Mouse (Mus musculus) limb, embryonic 14.5 days (tissue): Measurements from ENCODE around the gene Akna. TPM values are rescaled to one million over a fixed set of nuclear protein-coding genes. Genes with fewer than 3 reads are reported as not detected.

Experiments used
- ATAC-seq: fragments of 200-750 bp; cut with Nextera tagmentation; 2 replicates; pipeline ENCODE4 v1.8.0; 2017; ENCODE audit warnings: low read depth, moderate number of reproducible peaks, moderate TSS enrichment; ENCODE audit not compliant: low FRiP score
- DNase-seq: peaks from one replicate; pipeline ENCODE4 v3.0.0-alpha.2; 2015; ENCODE audit warnings: low spot score
- H3K27ac ChIP-seq: fragments of 300-500 bp; sonication (generic); replicated peaks from 2 replicates; pipeline ENCODE4 v1.5.1; 2014; ENCODE audit warnings: low read depth, mild to moderate bottlenecking, low read length, moderate library complexity, mixed read lengths
- H3K27me3 ChIP-seq: fragments of 300-500 bp; sonication (generic); 2 replicates; pipeline ENCODE4 v1.6.1; 2014; ENCODE audit warnings: low read length, mixed read lengths; ENCODE audit not compliant: control insufficient read depth, insufficient read depth
- H3K36me3 ChIP-seq: fragments of 300-500 bp; sonication (generic); 2 replicates; pipeline ENCODE4 v1.6.1; 2014; ENCODE audit warnings: mild to moderate bottlenecking, low read length, moderate library complexity, mixed read lengths; ENCODE audit not compliant: control insufficient read depth, insufficient read depth
- H3K4me1 ChIP-seq: fragments of 300-500 bp; sonication (generic); 2 replicates; pipeline ENCODE4 v1.6.1; 2014; ENCODE audit warnings: antibody characterized with exemption, low read length, mixed read lengths; ENCODE audit not compliant: control insufficient read depth, insufficient read depth
- H3K4me2 ChIP-seq: fragments of 300-500 bp; sonication (generic); replicated peaks from 2 replicates; pipeline ENCODE4 v1.6.1; 2014; ENCODE audit warnings: low read depth, mild to moderate bottlenecking, low read length, moderate library complexity; ENCODE audit not compliant: severe bottlenecking
- H3K4me3 ChIP-seq: fragments of 300-500 bp; sonication (generic); replicated peaks from 2 replicates; pipeline ENCODE4 v1.5.1; 2014; ENCODE audit warnings: low read length
- H3K9ac ChIP-seq: fragments of 300-500 bp; sonication (generic); 2 replicates; pipeline ENCODE4 v1.6.1; 2014; ENCODE audit warnings: mild to moderate bottlenecking, low read depth, low read length, moderate library complexity; ENCODE audit not compliant: severe bottlenecking
- H3K9me3 ChIP-seq: fragments of 300-500 bp; sonication (generic); 2 replicates; pipeline ENCODE4 v1.6.1; 2016; ENCODE audit warnings: low read length; ENCODE audit not compliant: control insufficient read depth
- POLR2A ChIP-seq: fragments of 200-500 bp; IDR thresholded peaks from 2 replicates; pipeline ENCODE4 v1.8.0; 2012; ENCODE audit warnings: inconsistent platforms, mild to moderate bottlenecking, moderate library complexity, borderline replicate concordance; ENCODE audit not compliant: insufficient read depth, insufficient read length; ENCODE audit errors: extremely low read depth
- WGBS: fragments of 180-500 bp; shearing (Covaris S2); extraction: QIAGEN DNeasy Blood & Tissue Kit; methylation state at CpG from one replicate; pipeline ENCODE4 v1.1.7; 2014; 5-methylcytosine and 5-hydroxymethylcytosine counted together
- polyA plus RNA-seq, 2 experiments: library from polyadenylated mRNA; depleted of rRNA in 1 of 2; stranded (reverse) in 1 of 2; unstranded in 1 of 2; fragments of >200 nt; fragmentation: Nextera tagmentation in 1 of 2; extraction: Ambion mirVana in 1 of 2; gene quantifications; 2 replicates each; pipeline versions ENCODE4 v1.2.1 to v1.2.3; 2012 to 2014

The Akna gene
- polyA plus RNA-seq, 2 experiments, result 5.4 to 6.2 TPM

DNA sequence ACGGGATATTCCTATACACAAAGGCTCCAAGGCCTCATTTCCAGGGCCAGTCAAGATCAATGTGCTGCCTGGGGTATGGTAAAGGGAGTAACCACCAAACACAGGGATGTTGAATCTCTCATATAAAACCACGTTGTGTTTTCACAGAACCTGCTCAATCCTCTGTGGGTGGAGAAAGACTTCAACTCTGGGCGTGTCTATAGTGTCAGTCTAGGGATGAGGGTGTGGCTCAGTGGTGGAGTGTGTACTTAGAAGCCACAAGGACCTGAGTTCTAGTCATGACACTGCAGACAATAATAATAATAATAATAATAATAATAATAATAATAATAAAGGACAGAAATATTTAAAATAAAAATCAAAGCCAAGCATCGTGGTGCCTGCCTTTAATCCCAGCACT lies 18.9 kb downstream of the Akna start:
- WGBS, result 89% methylated on average over 4 of the region's 4 CpGs
- H3K4me3 ChIP-seq, result no peak overlapping the region

DNA sequence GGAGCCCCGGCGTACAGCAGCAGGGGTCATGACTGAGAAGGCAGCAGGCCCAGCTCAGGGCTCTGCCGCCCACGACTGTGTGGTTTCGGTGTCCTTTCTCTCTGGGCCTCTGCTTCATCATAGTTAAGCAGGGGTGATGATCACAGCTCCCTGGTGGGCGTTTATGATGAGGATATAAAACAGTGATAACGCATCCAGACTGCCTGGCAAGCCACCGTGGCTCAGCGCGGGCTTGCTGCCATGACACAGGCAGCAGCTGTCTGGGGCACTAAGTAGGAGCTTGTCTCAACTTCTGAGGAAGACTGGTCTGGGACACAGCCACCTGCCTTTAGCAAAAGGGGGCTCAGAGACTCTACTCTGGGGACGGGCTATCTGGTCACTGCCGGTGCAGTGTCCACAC lies 19.7 kb downstream of the Akna start:
- Histone ChIP-seq H3K36me3 (peaks cover 68% of the 10 kb centered on the region), H3K4me1 (no peaks in the 10 kb centered on the region), H3K27me3 (no peaks in the 10 kb centered on the region), H3K4me2 (no peak overlapping the region), H3K4me3 (no peak overlapping the region), H3K9ac (no peak overlapping the region), H3K9me3 (no peaks in the 10 kb centered on the region), H3K27ac (no peak overlapping the region)
- ATAC-seq (no peak), DNase-seq (no peak)
- WGBS, result 82% methylated on average over 12 of the region's 12 CpGs
- no peak for TF ChIP-seq POLR2A

More for the DNA sequence above, 18.9 kb downstream of the Akna start:
- Histone ChIP-seq H3K9me3 (no peaks in the 10 kb centered on the region), H3K9ac (no peak overlapping the region), H3K4me2 (no peak overlapping the region), H3K27ac (no peak overlapping the region), H3K4me1 (peaks cover 1% of the 10 kb centered on the region; the same call in 1 of the 2 replicates), H3K27me3 (no peaks in the 10 kb centered on the region), H3K36me3 (peaks cover 60% of the 10 kb centered on the region)
- TF ChIP-seq POLR2A, result no peak
- DNase-seq, result no peak
- no peak for ATAC-seq

DNA sequence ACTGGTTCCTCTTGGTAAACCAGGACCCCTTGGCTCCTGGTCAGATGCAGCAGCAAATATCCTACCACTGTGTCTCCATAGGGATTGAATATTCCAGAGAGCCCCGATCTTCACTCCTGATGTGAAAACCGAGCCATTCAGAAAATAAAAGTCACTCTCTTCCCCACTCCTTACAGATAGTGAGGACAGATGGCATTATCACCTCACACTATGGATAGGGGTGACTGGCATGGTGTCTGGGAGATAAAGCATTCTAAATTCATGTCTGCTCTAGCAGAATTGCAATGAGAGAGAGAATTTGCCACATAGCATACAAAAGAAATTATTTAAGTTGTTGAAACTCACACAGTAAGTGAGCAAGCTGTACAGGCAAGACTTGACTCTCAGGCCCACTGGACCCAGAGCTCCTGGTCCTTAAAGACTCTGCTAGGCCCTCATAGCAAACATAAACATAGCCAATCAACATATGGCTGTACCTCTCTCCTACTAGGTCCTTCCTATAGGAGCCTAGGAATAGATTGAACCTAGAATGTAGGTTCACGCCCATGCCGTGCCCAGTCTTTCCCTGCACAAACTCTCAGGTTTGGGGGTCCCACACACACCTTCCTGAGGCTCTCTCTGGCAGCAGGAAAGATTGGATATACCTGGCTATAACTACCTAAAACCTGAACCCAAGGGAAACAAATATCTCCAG lies 20.3 kb downstream of the Akna start:
- Histone ChIP-seq H3K9ac (no peak overlapping the region), H3K4me3 (no peak overlapping the region), H3K27me3 (no peaks in the 10 kb centered on the region), H3K27ac (no peak overlapping the region), H3K9me3 (no peaks in the 10 kb centered on the region), H3K4me2 (no peak overlapping the region), H3K4me1 (no peaks in the 10 kb centered on the region), H3K36me3 (peaks cover 74% of the 10 kb centered on the region)
- no peak for ATAC-seq
- TF ChIP-seq POLR2A, result no peak
- no peak for DNase-seq
- WGBS, result 94% methylated on average over 4 of the region's 4 CpGs

DNA sequence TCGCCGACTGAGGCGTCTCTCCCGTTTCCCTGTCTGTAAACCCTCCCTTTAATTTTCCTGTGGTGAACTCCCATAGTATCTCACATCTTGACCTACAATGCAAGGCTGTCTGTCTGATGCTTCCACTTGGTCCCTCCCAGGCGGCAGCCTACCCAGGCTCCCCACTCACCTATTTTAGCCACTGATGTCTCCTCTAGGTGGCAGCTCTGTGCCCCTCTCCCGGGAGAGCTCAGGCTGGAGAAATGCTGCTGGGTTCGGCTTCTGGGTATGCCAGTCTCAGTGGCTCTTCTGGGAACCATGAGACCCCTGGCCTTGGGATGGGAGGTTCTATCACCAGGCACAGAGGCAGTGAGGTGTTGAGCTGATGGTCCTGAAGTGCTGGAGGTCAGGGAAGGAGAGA lies 25.7 kb downstream of the Akna start:
- WGBS, result 75% methylated on average over 7 of the region's 7 CpGs
- ATAC-seq (no peak), DNase-seq (no peak)
- H3K4me1 ChIP-seq, result no peaks in the 10 kb centered on the region
- H3K36me3 ChIP-seq, result peaks cover 86% of the 10 kb centered on the region
- no peaks in the 10 kb centered on the region for H3K27me3 ChIP-seq
- TF ChIP-seq POLR2A, result no peak
- no peak overlapping the region for H3K27ac ChIP-seq
- no peak overlapping the region for H3K4me3 ChIP-seq
- no peaks in the 10 kb centered on the region for H3K9me3 ChIP-seq
- no peak overlapping the region for H3K4me2 ChIP-seq
- no peak overlapping the region for H3K9ac ChIP-seq

DNA sequence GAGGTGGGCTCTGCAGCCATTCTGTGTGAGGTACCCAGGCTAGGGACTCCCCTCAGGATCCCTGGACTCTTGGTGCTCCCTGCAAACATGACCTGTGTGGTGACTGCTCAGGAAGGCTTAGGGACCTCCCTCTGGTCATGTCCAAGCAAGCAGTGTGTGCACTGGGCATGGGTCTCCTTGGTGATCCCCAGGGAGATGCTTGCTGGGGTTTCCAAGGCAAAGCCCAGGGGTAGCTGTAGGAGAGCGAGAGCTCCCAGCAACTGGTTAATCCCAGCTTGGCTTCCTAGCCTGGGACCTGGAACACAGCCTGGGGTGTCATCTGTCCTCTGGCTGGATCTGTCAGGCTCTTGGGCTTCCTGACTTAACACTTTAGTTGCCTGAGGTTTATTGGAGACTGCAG lies 27.8 kb downstream of the Akna start:
- H3K4me1 ChIP-seq, result no peaks in the 10 kb centered on the region
- peaks cover 85% of the 10 kb centered on the region for H3K36me3 ChIP-seq

More for the DNA sequence above, 27.8 kb downstream of the Akna start:
- Histone ChIP-seq H3K27me3 (no peaks in the 10 kb centered on the region), H3K27ac (no peak overlapping the region), H3K9me3 (no peaks in the 10 kb centered on the region), H3K9ac (no peak overlapping the region), H3K4me3 (no peak overlapping the region), H3K4me2 (no peak overlapping the region)
- no peak for ATAC-seq
- DNase-seq, result no peak
- 62% methylated on average over 1 of the region's 1 CpGs for WGBS
- TF ChIP-seq POLR2A, result no peak
